Mouse (Mus musculus) cerebellum, postnatal 14 days (tissue): ENCODE measurements around the gene Cacna2d3.

Source experiments
- DNase-seq, 2 experiments: peaks; one replicate each; pipeline ENCODE4 v3.0.0; 2021; ENCODE audit warnings: mixed read lengths in 2 of 2

Gene Cacna2d3

GRCm38 (mm10) chr14:28907659-28908058 lies 814.0 kb downstream of the Cacna2d3 start:
- DNase-seq = no peak

- DNase-seq = no peak
Observed at GRCm38 (mm10) chr14:28892530-28892929, 829.1 kb downstream of the Cacna2d3 start.

DNA sequence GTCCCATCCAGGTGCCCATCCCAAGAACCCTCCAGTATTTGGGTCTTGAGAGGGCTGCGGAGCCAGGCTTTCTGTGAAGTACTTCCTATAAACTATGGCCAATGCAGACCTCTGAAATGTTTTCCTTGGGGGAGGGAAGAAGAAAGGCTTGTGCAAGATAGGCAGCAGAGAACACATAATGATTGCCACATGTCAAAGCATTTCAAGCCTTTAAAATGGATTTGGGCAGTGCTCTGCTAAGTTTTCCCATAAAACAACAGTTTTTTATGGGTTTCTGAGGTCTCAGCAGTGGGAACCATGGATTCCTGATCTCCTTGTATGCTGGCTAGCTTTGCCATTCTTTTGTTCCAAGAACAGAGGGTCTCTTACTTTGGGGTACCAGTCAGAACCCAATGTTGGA lies 834.3 kb downstream of the Cacna2d3 start:
- no peak for DNase-seq

- peak; percentile 17 to 49 for DNase-seq
Observed at GRCm38 (mm10) chr14:28886661-28887060, 835.0 kb downstream of the Cacna2d3 start.

DNA sequence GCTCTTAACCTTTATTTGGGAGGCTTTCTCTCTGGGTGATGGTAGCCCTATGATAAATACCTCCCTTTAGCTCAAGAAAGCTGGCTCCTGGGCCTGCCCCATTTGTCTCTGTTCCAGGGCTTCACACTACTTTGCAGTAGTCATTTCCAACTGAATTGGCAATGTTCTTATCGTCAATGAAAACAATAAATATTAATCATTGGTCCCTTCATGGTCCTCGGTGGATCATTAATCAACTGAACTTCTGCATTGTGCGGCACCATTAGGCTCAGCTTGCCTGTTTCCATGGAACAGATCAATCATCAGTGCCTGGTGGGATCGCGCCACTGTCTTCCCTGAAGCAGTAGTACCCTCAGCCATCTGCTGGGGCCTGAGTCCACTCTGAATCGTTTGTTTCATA lies 850.7 kb downstream of the Cacna2d3 start:
- DNase-seq = no peak

DNA sequence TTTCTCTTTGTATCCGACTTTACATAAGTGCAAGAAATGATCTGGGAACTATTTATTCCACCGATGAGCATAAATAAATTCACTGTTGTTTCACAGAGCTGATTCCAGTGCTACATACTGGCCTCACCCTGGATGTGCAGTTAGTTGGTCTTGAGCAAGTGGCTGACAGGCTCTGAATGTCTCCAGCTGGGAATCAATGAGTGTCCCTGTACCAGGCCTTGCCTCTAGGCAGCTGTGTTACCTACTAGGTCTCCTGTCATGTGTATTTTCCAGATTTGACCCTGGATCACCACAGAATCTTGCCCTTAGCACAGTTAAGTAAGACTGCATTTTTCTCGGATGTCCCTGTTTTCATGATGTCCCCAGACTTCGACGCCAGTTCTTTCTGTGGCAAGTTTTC lies 851.3 kb downstream of the Cacna2d3 start:
- no peak for DNase-seq

GRCm38 (mm10) chr14:28864925-28865324 lies 856.7 kb downstream of the Cacna2d3 start:
- DNase-seq = peak; percentile 10 to 22

DNA sequence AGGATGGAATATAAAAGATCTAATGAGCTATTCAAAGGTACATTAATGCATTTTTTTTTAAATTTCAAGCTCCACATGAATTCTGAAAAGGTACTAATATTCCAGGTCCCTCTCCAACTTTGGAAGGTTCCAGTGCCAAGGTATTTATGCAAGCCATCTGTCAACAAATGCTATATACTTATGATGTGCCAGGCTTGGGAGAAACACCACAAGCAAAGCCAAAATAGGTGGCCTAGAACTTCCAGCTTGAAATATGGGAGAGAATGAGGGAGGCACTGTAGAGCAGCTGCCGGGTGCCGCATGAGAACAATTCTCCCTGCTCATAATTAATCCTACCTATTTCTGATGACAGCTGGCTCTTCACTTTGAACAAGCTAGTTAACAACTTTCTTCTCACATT lies 860.5 kb downstream of the Cacna2d3 start:
- peak in 1 of 2 experiments; percentile 60 for DNase-seq
